Mouse (Mus musculus): ENCODE data around the gene Mrpl21. TPM values are rescaled to one million over a fixed set of nuclear protein-coding genes. Genes with fewer than 3 reads are reported as not detected.

Gene Mrpl21
- polyA plus RNA-seq, 1 experiment from 2014 or later = 134 TPM

DNA sequence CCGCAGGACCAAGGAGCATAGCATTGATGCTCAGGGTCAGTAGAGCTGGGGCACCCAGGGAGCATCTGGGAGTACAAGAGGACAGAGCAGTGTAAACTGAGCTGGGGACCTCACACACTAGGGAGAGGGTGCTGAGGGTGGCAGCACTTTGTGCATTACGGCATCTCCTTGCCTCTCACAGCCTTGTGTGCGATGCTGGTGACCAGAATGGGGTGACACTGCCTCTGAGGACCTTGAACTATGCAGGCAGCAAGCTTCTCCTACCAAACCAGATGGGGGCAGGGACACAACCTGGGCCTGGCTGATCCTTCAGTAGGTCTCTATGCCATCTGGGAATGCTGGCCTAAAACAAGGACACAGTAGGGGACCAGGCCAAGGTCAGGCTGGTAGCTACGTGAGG lies 16.0 kb upstream of the Mrpl21 start:
- ATAC-seq (ENCODE audit: insufficient number of reproducible peaks, insufficient read depth, low FRiP score, low read depth) = no peak
- Histone ChIP-seq H3K4me2 (replicated peaks; ENCODE audit: low read depth, low read length) (no peak overlapping the region), H3K36me3 (ENCODE audit: control insufficient read depth, insufficient read depth, low read length) (peaks cover 59% of the 10 kb centered on the region)

DNA sequence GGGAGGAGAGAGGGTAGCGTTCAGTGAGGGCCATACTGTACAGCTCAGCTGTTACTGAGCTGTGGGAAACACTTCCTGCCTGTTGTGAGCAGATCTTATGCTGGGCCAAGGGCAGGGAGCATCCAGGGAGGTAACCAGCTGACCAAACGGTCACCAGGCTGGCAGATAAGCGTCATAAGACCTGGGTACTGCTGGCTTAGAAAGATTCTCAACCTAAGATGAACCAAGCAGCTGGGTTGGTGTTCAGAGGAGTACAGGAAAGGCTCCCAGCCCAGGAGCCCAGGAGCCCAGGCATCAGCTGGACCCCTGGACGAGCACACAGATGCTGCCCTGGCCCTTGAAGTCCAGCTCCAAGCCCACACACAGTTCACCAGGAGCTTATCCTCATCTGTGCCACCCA lies 15.4 kb upstream of the Mrpl21 start:
- Histone ChIP-seq H3K4me3 (ENCODE audit: low read depth, low read length) (no peak overlapping the region), H3K9me3 (ENCODE audit: control insufficient read depth, low read depth, low read length) (no peaks in the 10 kb centered on the region), H3K4me2 (replicated peaks; ENCODE audit: low read depth, low read length) (no peak overlapping the region), H3K27ac (ENCODE audit: low read length) (no peak overlapping the region), H3K9ac (replicated peaks; ENCODE audit: low read depth, low read length) (no peak overlapping the region), H3K4me1 (ENCODE audit: control insufficient read depth, insufficient read depth, low read length) (no peaks in the 10 kb centered on the region), H3K27me3 (ENCODE audit: control insufficient read depth, insufficient read depth, low read length) (no peaks in the 10 kb centered on the region), H3K36me3 (ENCODE audit: control insufficient read depth, insufficient read depth, low read length) (peaks cover 58% of the 10 kb centered on the region)
- WGBS = 91% methylated on average over 4 of the region's 4 CpGs
- no peak for ATAC-seq (ENCODE audit: insufficient number of reproducible peaks, insufficient read depth, low FRiP score, low read depth)

More for the DNA sequence above, 16.0 kb upstream of the Mrpl21 start:
- Histone ChIP-seq H3K4me3 (ENCODE audit: low read depth, low read length) (no peak overlapping the region), H3K9me3 (ENCODE audit: control insufficient read depth, low read depth, low read length) (no peaks in the 10 kb centered on the region), H3K4me1 (ENCODE audit: control insufficient read depth, insufficient read depth, low read length) (no peaks in the 10 kb centered on the region), H3K27ac (ENCODE audit: low read length) (no peak overlapping the region), H3K9ac (replicated peaks; ENCODE audit: low read depth, low read length) (no peak overlapping the region), H3K27me3 (ENCODE audit: control insufficient read depth, insufficient read depth, low read length) (no peaks in the 10 kb centered on the region)
- 91% methylated on average over 4 of the region's 4 CpGs for WGBS

DNA sequence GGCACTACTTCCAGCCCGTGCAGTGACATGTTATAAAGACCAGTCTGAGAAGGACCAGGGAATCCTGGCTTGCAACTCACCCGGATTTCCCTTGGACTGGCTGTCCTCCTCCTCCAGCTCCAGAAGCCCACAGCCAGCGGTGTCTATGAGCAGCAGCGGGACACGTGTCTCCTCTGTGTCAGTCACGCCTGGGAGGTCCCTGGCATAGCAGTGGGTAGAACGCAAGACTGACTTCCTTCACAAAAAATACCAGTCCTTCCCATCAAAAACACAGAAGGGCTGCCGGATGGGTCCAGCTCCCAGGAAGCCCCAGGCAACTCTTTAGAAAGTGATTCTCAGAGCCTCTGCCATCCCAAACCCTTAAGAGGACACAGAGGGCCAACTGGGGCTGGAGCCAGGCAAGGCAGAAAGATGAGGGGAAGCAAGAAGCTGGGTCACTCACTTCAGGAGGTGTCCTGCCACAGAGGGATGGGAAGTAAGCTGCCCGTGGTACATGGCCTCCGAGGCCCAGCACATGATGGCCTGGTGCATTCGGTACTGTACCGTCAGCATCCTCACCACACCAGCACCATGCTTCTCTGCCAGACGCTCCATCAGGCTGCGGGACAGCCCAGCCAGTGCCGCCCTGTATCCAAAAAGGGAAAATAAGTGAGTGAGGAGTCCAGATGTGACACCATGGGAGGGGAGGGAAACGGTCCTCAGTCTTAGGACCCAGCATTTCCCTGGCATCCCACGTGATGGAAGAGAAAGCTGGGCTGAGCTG lies 14.3 kb upstream of the Mrpl21 start:
- Histone ChIP-seq H3K4me2 (replicated peaks; ENCODE audit: low read depth, low read length) (no peak overlapping the region), H3K27me3 (ENCODE audit: control insufficient read depth, insufficient read depth, low read length) (no peaks in the 10 kb centered on the region), H3K27ac (ENCODE audit: low read length) (no peak overlapping the region), H3K4me1 (ENCODE audit: control insufficient read depth, insufficient read depth, low read length) (no peaks in the 10 kb centered on the region), H3K4me3 (ENCODE audit: low read depth, low read length) (no peak overlapping the region), H3K9me3 (ENCODE audit: control insufficient read depth, low read depth, low read length) (no peaks in the 10 kb centered on the region), H3K36me3 (ENCODE audit: control insufficient read depth, insufficient read depth, low read length) (peaks cover 67% of the 10 kb centered on the region), H3K9ac (replicated peaks; ENCODE audit: low read depth, low read length) (no peak overlapping the region)
- WGBS = 93% methylated on average over 17 of the region's 17 CpGs
- no peak for ATAC-seq (ENCODE audit: insufficient number of reproducible peaks, insufficient read depth, low FRiP score, low read depth)

DNA sequence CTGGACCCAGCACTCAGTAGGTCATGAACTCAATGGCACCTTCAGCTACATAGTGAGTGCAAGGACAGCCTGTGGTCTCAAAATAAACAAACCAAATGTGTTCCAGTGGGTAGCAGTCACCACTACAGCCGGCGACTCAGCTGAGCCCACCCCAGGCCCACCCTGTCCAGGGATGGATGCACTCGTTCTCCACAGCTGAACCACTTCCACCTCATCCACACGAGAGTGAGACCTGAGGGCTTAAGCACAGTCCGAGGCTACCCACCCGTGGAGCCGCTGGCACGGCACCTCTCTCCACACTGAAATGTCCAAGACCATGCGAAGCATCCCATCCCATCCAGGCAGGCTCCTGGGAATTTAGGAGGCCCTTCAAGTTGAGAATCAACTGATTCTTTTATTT lies 13.4 kb upstream of the Mrpl21 start:
- H3K36me3 ChIP-seq (ENCODE audit: control insufficient read depth, insufficient read depth, low read length) = peaks cover 76% of the 10 kb centered on the region

DNA sequence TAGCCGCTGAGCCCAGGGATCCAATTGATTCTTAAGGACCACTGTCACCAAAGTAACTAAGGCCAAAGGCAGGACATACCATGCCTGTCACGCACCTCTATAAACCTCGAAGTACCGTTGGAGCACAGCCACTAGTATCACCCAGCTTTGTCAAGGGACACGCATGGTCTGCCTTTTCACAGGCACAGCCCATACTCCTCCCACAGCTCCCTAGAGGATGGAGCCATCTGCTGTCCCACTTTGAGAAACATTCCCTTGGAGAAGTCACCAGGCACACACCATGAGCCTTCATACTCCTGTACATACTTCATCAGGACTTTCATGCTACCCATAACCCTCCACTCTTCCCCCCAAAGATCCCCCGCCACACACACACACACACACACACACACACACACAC lies 12.9 kb upstream of the Mrpl21 start:
- no peak overlapping the region for H3K4me2 ChIP-seq (replicated peaks; ENCODE audit: low read depth, low read length)
- H3K4me3 ChIP-seq (ENCODE audit: low read depth, low read length) = no peak overlapping the region
- H3K9ac ChIP-seq (replicated peaks; ENCODE audit: low read depth, low read length) = no peak overlapping the region
- no peaks in the 10 kb centered on the region for H3K27me3 ChIP-seq (ENCODE audit: control insufficient read depth, insufficient read depth, low read length)
- peaks cover 76% of the 10 kb centered on the region for H3K36me3 ChIP-seq (ENCODE audit: control insufficient read depth, insufficient read depth, low read length)
- no peak overlapping the region for H3K27ac ChIP-seq (ENCODE audit: low read length)
- no peaks in the 10 kb centered on the region for H3K9me3 ChIP-seq (ENCODE audit: control insufficient read depth, low read depth, low read length)
- no peak for ATAC-seq (ENCODE audit: insufficient number of reproducible peaks, insufficient read depth, low FRiP score, low read depth)
- H3K4me1 ChIP-seq (ENCODE audit: control insufficient read depth, insufficient read depth, low read length) = no peaks in the 10 kb centered on the region
- WGBS = 97% methylated on average over 6 of the region's 6 CpGs

More for the DNA sequence above, 13.4 kb upstream of the Mrpl21 start:
- H3K9ac ChIP-seq (replicated peaks; ENCODE audit: low read depth, low read length) = no peak overlapping the region
- no peaks in the 10 kb centered on the region for H3K9me3 ChIP-seq (ENCODE audit: control insufficient read depth, low read depth, low read length)
- H3K4me3 ChIP-seq (ENCODE audit: low read depth, low read length) = no peak overlapping the region
- H3K4me1 ChIP-seq (ENCODE audit: control insufficient read depth, insufficient read depth, low read length) = no peaks in the 10 kb centered on the region
- ATAC-seq (ENCODE audit: insufficient number of reproducible peaks, insufficient read depth, low FRiP score, low read depth) = no peak
- no peak overlapping the region for H3K27ac ChIP-seq (ENCODE audit: low read length)
- 91% methylated on average over 9 of the region's 9 CpGs for WGBS
- no peaks in the 10 kb centered on the region for H3K27me3 ChIP-seq (ENCODE audit: control insufficient read depth, insufficient read depth, low read length)
- no peak overlapping the region for H3K4me2 ChIP-seq (replicated peaks; ENCODE audit: low read depth, low read length)

DNA sequence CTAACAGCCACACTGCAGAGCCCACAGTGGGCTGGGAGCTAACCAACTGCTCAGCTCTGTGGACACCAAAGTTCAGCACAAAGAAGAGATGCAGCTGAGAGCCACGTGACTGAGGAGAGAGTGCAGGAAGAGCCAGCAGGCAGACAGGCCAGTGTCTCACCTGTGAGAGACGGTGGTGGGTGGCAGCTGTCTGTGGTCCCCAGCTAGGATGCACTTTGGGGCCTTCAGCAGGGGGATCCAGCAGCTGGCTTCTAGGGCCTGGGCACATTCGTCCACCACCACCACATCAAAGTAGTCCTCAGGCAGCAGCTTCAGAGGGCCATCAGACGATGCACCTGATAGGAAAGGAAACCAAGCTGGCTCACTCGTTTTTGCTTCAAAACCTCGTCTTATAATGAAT lies 11.3 kb upstream of the Mrpl21 start:
- Histone ChIP-seq H3K4me1 (ENCODE audit: control insufficient read depth, insufficient read depth, low read length) (no peaks in the 10 kb centered on the region), H3K9ac (replicated peaks; ENCODE audit: low read depth, low read length) (no peak overlapping the region), H3K27ac (ENCODE audit: low read length) (no peak overlapping the region), H3K36me3 (ENCODE audit: control insufficient read depth, insufficient read depth, low read length) (peaks cover 63% of the 10 kb centered on the region), H3K27me3 (ENCODE audit: control insufficient read depth, insufficient read depth, low read length) (no peaks in the 10 kb centered on the region), H3K4me2 (replicated peaks; ENCODE audit: low read depth, low read length) (no peak overlapping the region), H3K4me3 (ENCODE audit: low read depth, low read length) (no peak overlapping the region), H3K9me3 (ENCODE audit: control insufficient read depth, low read depth, low read length) (no peaks in the 10 kb centered on the region)
- 79% methylated on average over 6 of the region's 6 CpGs for WGBS
- no peak for ATAC-seq (ENCODE audit: insufficient number of reproducible peaks, insufficient read depth, low FRiP score, low read depth)

DNA sequence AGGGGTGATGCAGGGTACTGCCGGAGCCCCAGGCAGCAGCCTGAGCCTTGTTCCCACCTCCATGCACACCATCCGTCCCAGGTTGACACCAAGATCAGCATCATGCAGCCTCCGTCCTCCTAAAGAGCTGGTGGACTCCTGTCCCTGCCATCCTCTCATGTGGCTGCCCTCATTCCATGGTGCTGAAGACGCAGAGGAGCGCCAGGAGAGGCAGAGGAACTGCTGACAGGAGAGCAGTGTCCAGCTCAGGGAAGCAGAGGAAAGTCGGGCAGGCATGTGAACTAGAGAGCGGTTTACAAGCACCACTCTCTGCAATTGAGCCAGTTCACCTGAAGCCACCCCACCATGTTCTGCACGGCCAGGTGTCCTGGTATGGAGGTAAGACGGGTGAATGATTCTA lies 9.4 kb upstream of the Mrpl21 start:
- Histone ChIP-seq H3K4me1 (ENCODE audit: control insufficient read depth, insufficient read depth, low read length) (no peaks in the 10 kb centered on the region), H3K9ac (replicated peaks; ENCODE audit: low read depth, low read length) (no peak overlapping the region), H3K4me2 (replicated peaks; ENCODE audit: low read depth, low read length) (no peak overlapping the region), H3K27ac (ENCODE audit: low read length) (no peak overlapping the region), H3K4me3 (ENCODE audit: low read depth, low read length) (no peak overlapping the region), H3K27me3 (ENCODE audit: control insufficient read depth, insufficient read depth, low read length) (no peaks in the 10 kb centered on the region), H3K36me3 (ENCODE audit: control insufficient read depth, insufficient read depth, low read length) (peaks cover 59% of the 10 kb centered on the region), H3K9me3 (ENCODE audit: control insufficient read depth, low read depth, low read length) (no peaks in the 10 kb centered on the region)
- WGBS = 91% methylated on average over 9 of the region's 9 CpGs
- ATAC-seq (ENCODE audit: insufficient number of reproducible peaks, insufficient read depth, low FRiP score, low read depth) = no peak

DNA sequence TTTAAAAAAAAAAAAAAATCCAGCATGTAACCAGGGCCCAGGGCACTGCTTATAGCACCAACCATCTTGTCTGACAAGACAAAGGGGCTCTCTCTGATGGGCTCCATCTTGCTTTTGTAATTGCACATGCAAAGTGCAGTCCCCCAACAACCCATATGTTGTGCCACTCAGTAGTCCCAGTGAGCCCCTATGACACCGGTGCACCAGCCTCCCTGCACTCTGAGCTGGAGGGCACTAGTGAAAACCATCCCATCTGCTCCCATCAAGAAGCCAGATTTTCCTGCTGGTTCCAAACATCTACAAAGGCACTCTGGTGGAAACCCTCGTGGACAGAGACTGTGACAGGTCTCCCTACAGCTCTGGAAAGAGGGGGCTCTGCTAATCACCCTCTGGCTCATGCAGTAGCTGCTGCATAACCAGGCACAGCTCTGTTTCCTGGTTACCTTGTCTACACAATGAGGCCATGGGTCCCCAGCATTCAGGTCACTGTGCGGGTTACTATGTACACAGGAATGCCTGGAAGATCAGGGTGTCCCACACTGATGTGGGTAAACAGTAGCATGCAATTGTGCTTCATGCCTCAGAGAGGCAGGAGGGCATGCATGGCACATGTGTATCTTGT lies 6.8 kb upstream of the Mrpl21 start:
- Histone ChIP-seq H3K27me3 (ENCODE audit: control insufficient read depth, insufficient read depth, low read length) (no peaks in the 10 kb centered on the region), H3K4me3 (ENCODE audit: low read depth, low read length) (no peak overlapping the region), H3K4me2 (replicated peaks; ENCODE audit: low read depth, low read length) (no peak overlapping the region), H3K9ac (replicated peaks; ENCODE audit: low read depth, low read length) (no peak overlapping the region), H3K27ac (ENCODE audit: low read length) (no peak overlapping the region), H3K36me3 (ENCODE audit: control insufficient read depth, insufficient read depth, low read length) (peaks cover 51% of the 10 kb centered on the region), H3K4me1 (ENCODE audit: control insufficient read depth, insufficient read depth, low read length) (no peaks in the 10 kb centered on the region), H3K9me3 (ENCODE audit: control insufficient read depth, low read depth, low read length) (no peaks in the 10 kb centered on the region)
- WGBS = 76% methylated on average over 3 of the region's 3 CpGs
- ATAC-seq (ENCODE audit: insufficient number of reproducible peaks, insufficient read depth, low FRiP score, low read depth) = no peak

All from stomach, embryonic 14.5 days (tissue).